Comparison of ENCODE assay signal across 8 mouse cellular contexts in the genomic region with DNA sequence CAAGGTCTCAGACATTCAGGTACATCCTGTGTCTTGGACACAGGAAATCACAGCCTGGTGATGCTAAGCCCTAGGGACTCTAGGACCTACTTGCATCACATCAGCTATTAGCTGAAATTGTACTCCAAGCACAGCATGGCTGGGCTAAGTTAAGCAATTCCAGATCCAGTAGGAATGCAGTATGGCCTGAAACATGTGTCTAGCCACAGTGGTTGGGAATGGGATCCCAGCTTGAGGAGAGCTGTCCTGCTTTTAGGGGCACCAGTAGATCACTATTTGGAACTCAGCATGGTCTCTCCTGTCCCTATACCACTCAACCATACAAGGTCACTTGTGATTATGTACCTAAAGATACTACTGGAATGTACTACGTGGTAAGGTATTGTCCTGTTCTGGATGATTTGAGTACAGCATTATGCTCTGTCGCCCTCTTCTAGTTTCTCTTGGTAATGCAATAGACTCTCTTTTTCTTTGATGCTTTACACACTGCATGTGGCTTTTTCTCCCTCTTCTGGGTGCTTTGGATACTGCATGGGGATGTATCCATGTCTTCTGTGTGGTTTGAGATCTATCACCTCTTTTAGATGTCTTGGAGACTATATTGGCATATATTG.
A peak's percentile ranks its signal among the peaks of the same experiment; 100 is the strongest.
DNase-seq lines count a peak whose midpoint lies in the region; ATAC-seq and TF ChIP-seq lines count a peak whose summit lies in the region.

No protein-coding gene starts in this region.

- H3K4me1 ChIP-seq in lung, embryonic 16.5 days (replicated peaks; ENCODE audit: control insufficient read depth, insufficient read depth, low read length), result no peaks in the 10 kb centered on the region
- H3K4me1 ChIP-seq in lung, adult 2 months (ENCODE audit: control insufficient read depth, insufficient read depth, low read length), result no peaks in the 10 kb centered on the region
- no peaks in the 10 kb centered on the region for H3K4me1 ChIP-seq in cortical plate, adult 2 months (ENCODE audit: control insufficient read depth, insufficient read depth, low read length)
- H3K4me1 ChIP-seq in hindbrain, embryonic 11.5 days (replicated peaks; ENCODE audit: control insufficient read depth, insufficient read depth, low read length), result no peaks in the 10 kb centered on the region
- no peaks in the 10 kb centered on the region for H3K4me1 ChIP-seq in neural tube, embryonic 15.5 days

- no peaks in the 10 kb centered on the region for H3K36me3 ChIP-seq in lung, embryonic 16.5 days (ENCODE audit: control insufficient read depth, insufficient read depth, low read length)
- no peaks in the 10 kb centered on the region for H3K36me3 ChIP-seq in hindbrain, embryonic 11.5 days (ENCODE audit: control insufficient read depth, insufficient read depth, low read length)
- no peaks in the 10 kb centered on the region for H3K36me3 ChIP-seq in neural tube, embryonic 15.5 days

- no peak for DNase-seq in lung, adult 2 months
- peak; percentile 66 for DNase-seq in hindbrain, embryonic 11.5 days (ENCODE audit: low spot score)
- peak; percentile 48 to 62 for DNase-seq in layer of hippocampus, postnatal 10 days (ENCODE audit: low spot score in 2 of 2)
- no peak for DNase-seq in spleen, adult 12 weeks (ENCODE audit: low spot score)
- DNase-seq in liver, result no peak

- no peaks in the 10 kb centered on the region for H3K9me3 ChIP-seq in lung, embryonic 16.5 days (ENCODE audit: control insufficient read depth, low read length)
- no peaks in the 10 kb centered on the region for H3K9me3 ChIP-seq in hindbrain, embryonic 11.5 days (ENCODE audit: control insufficient read depth, low read length)
- no peaks in the 10 kb centered on the region for H3K9me3 ChIP-seq in neural tube, embryonic 15.5 days (replicated peaks)

- 0 out of 2 replicates have a peak, but pooled peaks have one; percentile 17 for ATAC-seq in lung, embryonic 16.5 days (ENCODE audit: low read depth)
- ATAC-seq in hindbrain, embryonic 11.5 days (ENCODE audit: low FRiP score), result peak; percentile 82
- peak; percentile 84 for ATAC-seq in neural tube, embryonic 15.5 days (ENCODE audit: low FRiP score)

- TF ChIP-seq POLR2A in lung, adult 2 months (IDR thresholded peaks at IDR 0.05; ENCODE audit: borderline replicate concordance, extremely low read depth, low read depth, low read length), result no peak
- no peak for TF ChIP-seq POLR2A in cortical plate, adult 2 months (IDR thresholded peaks at IDR 0.05; ENCODE audit: extremely low read depth, insufficient read depth, low read length)

- 14% methylated on average over 2 of the region's 2 CpGs for WGBS in lung, embryonic 16.5 days
- 17% methylated on average over 2 of the region's 2 CpGs for WGBS in lung, adult 2 months
- WGBS in hindbrain, embryonic 11.5 days, result 28% methylated on average over 2 of the region's 2 CpGs
- 17% methylated on average over 2 of the region's 2 CpGs for WGBS in neural tube, embryonic 15.5 days

- H3K4me2 ChIP-seq in lung, embryonic 16.5 days (ENCODE audit: low read depth, low read length), result no peak overlapping the region
- H3K4me2 ChIP-seq in hindbrain, embryonic 11.5 days (replicated peaks; ENCODE audit: low read depth, low read length), result no peak overlapping the region
- H3K4me2 ChIP-seq in neural tube, embryonic 15.5 days, result no peak overlapping the region

- H3K27ac ChIP-seq in lung, embryonic 16.5 days (ENCODE audit: low read length), result no peak overlapping the region
- H3K27ac ChIP-seq in cortical plate, adult 2 months (ENCODE audit: insufficient read depth, low read length), result no peak overlapping the region
- no peak overlapping the region for H3K27ac ChIP-seq in hindbrain, embryonic 11.5 days (ENCODE audit: low read depth, low read length)
- H3K27ac ChIP-seq in neural tube, embryonic 15.5 days (replicated peaks), result no peak overlapping the region

- H3K4me3 ChIP-seq in lung, embryonic 16.5 days (ENCODE audit: low read length), result no peak overlapping the region
- no peak overlapping the region for H3K4me3 ChIP-seq in lung, adult 2 months (replicated peaks; ENCODE audit: extremely low read depth, low read depth, low read length)
- no peak overlapping the region for H3K4me3 ChIP-seq in cortical plate, adult 2 months (ENCODE audit: insufficient read depth, low read length)
- H3K4me3 ChIP-seq in hindbrain, embryonic 11.5 days (ENCODE audit: low read depth, low read length), result no peak overlapping the region
- no peak overlapping the region for H3K4me3 ChIP-seq in neural tube, embryonic 15.5 days (replicated peaks)

- no peak for TF ChIP-seq CTCF in lung, adult 2 months (IDR thresholded peaks at IDR 0.05; ENCODE audit: insufficient read depth, low read length)
- TF ChIP-seq CTCF in cortical plate, adult 2 months (IDR thresholded peaks at IDR 0.05; ENCODE audit: extremely low read depth, insufficient read depth, low read length), result peak; percentile 49

- no peaks in the 10 kb centered on the region for H3K27me3 ChIP-seq in lung, embryonic 16.5 days (ENCODE audit: control insufficient read depth, insufficient read depth, low read depth, low read length)
- no peaks in the 10 kb centered on the region for H3K27me3 ChIP-seq in hindbrain, embryonic 11.5 days (ENCODE audit: control insufficient read depth, insufficient read depth, low read length)
- H3K27me3 ChIP-seq in neural tube, embryonic 15.5 days (replicated peaks), result no peaks in the 10 kb centered on the region

- no peak overlapping the region for H3K9ac ChIP-seq in lung, embryonic 16.5 days (ENCODE audit: low read length)
- no peak overlapping the region for H3K9ac ChIP-seq in hindbrain, embryonic 11.5 days (ENCODE audit: low read depth, low read length)
- H3K9ac ChIP-seq in neural tube, embryonic 15.5 days (replicated peaks), result no peak overlapping the region

Comparison
In these comparisons a context has a peak if more than half of its experiments do, and no peak if none do; other contexts are left out.
1. ATAC-seq: peak in every context shown above with its lines; median percentile 84 in neural tube, embryonic 15.5 days; 82 in hindbrain, embryonic 11.5 days; 17 in lung, embryonic 16.5 days.
2. DNase-seq: peak in hindbrain, embryonic 11.5 days (single experiment) and layer of hippocampus, postnatal 10 days (2 of 2); none in lung, adult 2 months (single experiment), spleen, adult 12 weeks (single experiment) and liver (single experiment).